Mouse (Mus musculus) kidney, embryonic 15.5 days (tissue): ENCODE measurements at regions not wholly inside any gene's neighbourhood (a gene's known extent, or its start where the extent isn't known, plus 50 kb on each side); places are given as distances from the start of the nearest gene placed in this dataset.

Experiments used
- ATAC-seq: fragments of 200-750 bp; cut with Nextera tagmentation; replicated peaks from 2 replicates; pipeline ENCODE4 v1.8.0; 2017; ENCODE audit warnings: moderate TSS enrichment; ENCODE audit not compliant: low FRiP score
- H3K27ac ChIP-seq: fragments of 300-500 bp; sonication (generic); 2 replicates; pipeline ENCODE4 v1.5.1; 2015; ENCODE audit warnings: mild to moderate bottlenecking, inconsistent platforms
- H3K27me3 ChIP-seq: fragments of 300-500 bp; sonication (generic); 2 replicates; pipeline ENCODE4 v1.6.1; 2015; ENCODE audit warnings: inconsistent platforms
- H3K36me3 ChIP-seq: fragments of 300-500 bp; sonication (generic); 2 replicates; pipeline ENCODE4 v1.6.1; 2015; ENCODE audit warnings: inconsistent platforms
- H3K4me1 ChIP-seq: fragments of 300-500 bp; sonication (generic); 2 replicates; pipeline ENCODE4 v1.6.1; 2015; ENCODE audit warnings: inconsistent platforms
- H3K4me2 ChIP-seq: fragments of 300-500 bp; sonication (generic); 2 replicates; pipeline ENCODE4 v1.6.1; 2015; ENCODE audit warnings: moderate library complexity, mild to moderate bottlenecking, inconsistent platforms
- H3K4me3 ChIP-seq: fragments of 300-500 bp; sonication (generic); replicated peaks from 2 replicates; pipeline ENCODE4 v1.5.1; 2015; ENCODE audit warnings: mild to moderate bottlenecking, inconsistent platforms
- H3K9ac ChIP-seq: fragments of 300-500 bp; sonication (generic); 2 replicates; pipeline ENCODE4 v1.6.1; 2015; ENCODE audit warnings: mild to moderate bottlenecking, inconsistent platforms
- H3K9me3 ChIP-seq: fragments of 300-500 bp; sonication (generic); replicated peaks from 2 replicates; pipeline ENCODE4 v1.6.1; 2016; ENCODE audit warnings: inconsistent platforms
- WGBS: fragments of 180-500 bp; shearing (Covaris S2); methylation state at CpG from one replicate; pipeline ENCODE4 v1.1.7; 2015; ENCODE audit warnings: mixed read lengths; 5-methylcytosine and 5-hydroxymethylcytosine counted together

DNA sequence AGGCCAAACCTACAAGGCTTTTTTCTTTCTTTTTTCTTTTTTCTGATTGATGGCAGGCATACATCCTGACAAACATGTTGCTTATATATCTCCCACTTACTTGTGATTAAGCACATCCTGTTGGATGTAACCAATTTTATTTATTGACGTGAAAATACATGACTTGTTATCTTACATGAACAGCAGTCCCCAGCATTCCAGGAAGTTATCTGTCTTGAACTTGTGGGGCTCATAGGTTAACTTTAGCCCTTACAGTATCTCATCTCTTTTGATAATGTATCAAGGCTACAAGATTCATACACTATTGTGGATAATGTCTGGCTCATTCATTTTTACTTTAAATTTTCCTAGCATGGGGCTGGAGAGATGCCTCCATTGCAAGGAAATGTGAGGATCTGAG is 852.0 kb upstream of the Agtr1b start:
- H3K27ac ChIP-seq, result no peak overlapping the region
- H3K4me1 ChIP-seq, result no peaks in the 10 kb centered on the region
- H3K36me3 ChIP-seq, result no peaks in the 10 kb centered on the region
- no peak overlapping the region for H3K4me3 ChIP-seq
- H3K9me3 ChIP-seq, result no peaks in the 10 kb centered on the region
- ATAC-seq, result no peak
- H3K9ac ChIP-seq, result no peak overlapping the region
- H3K4me2 ChIP-seq, result no peak overlapping the region
- no peaks in the 10 kb centered on the region for H3K27me3 ChIP-seq
- WGBS, result 58% methylated on average over 1 of the region's 1 CpGs

DNA sequence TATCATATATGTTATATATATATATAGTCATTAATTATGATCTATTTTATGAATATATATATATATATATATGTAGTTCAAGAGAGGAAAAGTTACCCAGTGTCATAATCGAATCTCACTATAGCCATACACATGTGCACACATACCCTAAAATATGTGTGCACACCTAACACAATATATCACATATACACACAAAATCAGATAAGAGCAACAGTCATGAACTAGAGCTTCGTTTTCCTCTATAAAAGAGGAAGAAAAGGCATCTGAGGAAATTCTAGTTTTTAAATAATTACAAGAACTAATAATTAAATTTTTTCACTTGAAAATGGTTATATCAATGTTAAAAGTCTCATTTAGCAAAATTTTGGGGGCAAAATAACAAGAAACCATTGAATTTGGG is 835.3 kb upstream of the Tbl1xr1 start:
- Histone ChIP-seq H3K36me3 (no peaks in the 10 kb centered on the region), H3K4me3 (no peak overlapping the region), H3K9ac (no peak overlapping the region), H3K27ac (no peak overlapping the region), H3K4me2 (no peak overlapping the region), H3K9me3 (no peaks in the 10 kb centered on the region), H3K27me3 (no peaks in the 10 kb centered on the region), H3K4me1 (no peaks in the 10 kb centered on the region)
- 87% methylated on average over 2 of the region's 2 CpGs for WGBS
- ATAC-seq, result no peak

GRCm38 (mm10) chr3:21256129-21256760 is 820.2 kb upstream of the Tbl1xr1 start:
- no peak for ATAC-seq
- H3K4me2 ChIP-seq, result no peak overlapping the region
- no peak overlapping the region for H3K4me3 ChIP-seq
- H3K9ac ChIP-seq, result no peak overlapping the region
- no peak overlapping the region for H3K27ac ChIP-seq
- WGBS, result 94% methylated on average over 1 of the region's 1 CpGs
- H3K9me3 ChIP-seq, result no peaks in the 10 kb centered on the region
- no peaks in the 10 kb centered on the region for H3K36me3 ChIP-seq
- no peaks in the 10 kb centered on the region for H3K27me3 ChIP-seq
- H3K4me1 ChIP-seq, result no peaks in the 10 kb centered on the region

- 94% methylated on average over 2 of the region's 2 CpGs for WGBS
- Histone ChIP-seq H3K4me2 (no peak overlapping the region), H3K27ac (no peak overlapping the region), H3K9ac (no peak overlapping the region), H3K9me3 (no peaks in the 10 kb centered on the region), H3K27me3 (no peaks in the 10 kb centered on the region), H3K4me1 (peaks cover 2% of the 10 kb centered on the region; the same call in 1 of the 2 replicates), H3K36me3 (no peaks in the 10 kb centered on the region), H3K4me3 (no peak overlapping the region)
- ATAC-seq, result no peak
Observed at GRCm38 (mm10) chr3:21263317-21263716, 813.1 kb upstream of the Tbl1xr1 start.

- Histone ChIP-seq H3K36me3 (no peaks in the 10 kb centered on the region), H3K4me2 (no peak overlapping the region), H3K9me3 (no peaks in the 10 kb centered on the region), H3K9ac (no peak overlapping the region), H3K4me3 (no peak overlapping the region), H3K4me1 (peaks cover 5% of the 10 kb centered on the region; the same call in 1 of the 2 replicates), H3K27me3 (no peaks in the 10 kb centered on the region), H3K27ac (no peak overlapping the region)
- WGBS, result 54% methylated on average over 2 of the region's 2 CpGs
- no peak for ATAC-seq
Observed at GRCm38 (mm10) chr3:21265491-21265890, 811.0 kb upstream of the Tbl1xr1 start.

DNA sequence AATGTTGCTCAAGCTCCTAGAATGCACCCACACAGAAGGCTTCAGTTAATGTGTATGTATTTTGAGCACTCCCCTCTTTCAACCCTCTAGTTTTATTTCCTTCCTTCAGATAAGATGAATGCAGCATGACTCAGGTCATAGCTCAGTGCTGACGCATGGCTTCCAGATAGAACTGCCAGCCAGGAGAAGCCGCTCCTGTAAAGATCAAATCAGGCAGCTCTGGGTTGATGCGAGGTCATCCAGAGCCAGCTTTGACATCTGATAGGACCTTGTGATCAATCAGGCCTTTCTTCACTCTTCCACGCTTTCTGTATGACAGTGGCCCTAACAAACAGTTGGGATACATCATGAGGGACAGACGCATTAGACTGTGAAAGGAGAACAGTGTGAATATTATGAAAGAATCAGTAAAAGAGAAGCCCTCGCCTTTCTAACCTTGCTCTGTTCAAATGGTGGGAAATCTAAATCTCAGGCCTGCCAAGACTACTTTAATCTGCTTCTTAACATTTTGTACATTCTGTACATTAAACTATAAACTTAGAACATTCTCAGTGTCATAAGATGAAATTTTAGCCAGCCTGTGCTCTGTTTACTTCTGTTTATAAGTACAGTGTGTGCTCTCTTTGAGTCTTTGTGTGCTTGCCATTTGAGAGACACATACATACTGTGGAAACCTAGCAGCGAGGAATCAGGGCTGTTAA is 807.9 kb upstream of the Tbl1xr1 start:
- H3K4me2 ChIP-seq, result no peak overlapping the region
- peaks cover 5% of the 10 kb centered on the region; the same call in 1 of the 2 replicates for H3K4me1 ChIP-seq
- peak; percentile 67; the same call in 1 of the 2 replicates for ATAC-seq
- H3K27me3 ChIP-seq, result no peaks in the 10 kb centered on the region
- H3K9ac ChIP-seq, result no peak overlapping the region
- no peaks in the 10 kb centered on the region for H3K36me3 ChIP-seq
- WGBS, result 38% methylated on average over 7 of the region's 7 CpGs
- no peaks in the 10 kb centered on the region for H3K9me3 ChIP-seq
- H3K4me3 ChIP-seq, result no peak overlapping the region
- no peak overlapping the region for H3K27ac ChIP-seq

DNA sequence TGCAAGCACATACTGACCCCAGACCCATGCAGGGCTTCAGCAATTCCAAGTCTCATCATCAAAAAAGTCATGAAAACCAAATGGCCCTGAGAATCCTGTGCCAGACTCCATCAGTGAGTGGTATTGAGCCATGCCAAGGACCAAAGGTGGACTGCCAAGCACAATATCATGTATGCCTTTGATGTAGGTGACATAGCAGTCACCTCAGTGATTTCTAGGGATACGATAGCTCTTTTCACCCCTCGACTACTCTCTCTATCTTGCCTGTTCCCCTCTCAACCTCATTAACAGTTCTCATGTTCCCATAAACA is 807.4 kb upstream of the Tbl1xr1 start:
- Histone ChIP-seq H3K27ac (no peak overlapping the region), H3K36me3 (no peaks in the 10 kb centered on the region), H3K4me2 (no peak overlapping the region), H3K9ac (no peak overlapping the region), H3K9me3 (no peaks in the 10 kb centered on the region), H3K4me1 (peaks cover 5% of the 10 kb centered on the region; the same call in 1 of the 2 replicates), H3K4me3 (no peak overlapping the region), H3K27me3 (no peaks in the 10 kb centered on the region)
- no peak for ATAC-seq
- 48% methylated on average over 2 of the region's 2 CpGs for WGBS

- H3K4me2 ChIP-seq, result no peak overlapping the region
- no peak overlapping the region for H3K27ac ChIP-seq
- H3K9ac ChIP-seq, result no peak overlapping the region
- no peaks in the 10 kb centered on the region for H3K9me3 ChIP-seq
- peaks cover 5% of the 10 kb centered on the region; the same call in 1 of the 2 replicates for H3K4me1 ChIP-seq
- ATAC-seq, result no peak
- H3K27me3 ChIP-seq, result no peaks in the 10 kb centered on the region
- 88% methylated on average over 3 of the region's 3 CpGs for WGBS
- no peak overlapping the region for H3K4me3 ChIP-seq
- H3K36me3 ChIP-seq, result no peaks in the 10 kb centered on the region
Observed at GRCm38 (mm10) chr3:21270788-21271187, 805.7 kb upstream of the Tbl1xr1 start.

GRCm38 (mm10) chr3:21272219-21272618 is 804.2 kb upstream of the Tbl1xr1 start:
- peaks cover 5% of the 10 kb centered on the region; the same call in 1 of the 2 replicates for H3K4me1 ChIP-seq
- H3K4me2 ChIP-seq, result no peak overlapping the region
- H3K27me3 ChIP-seq, result no peaks in the 10 kb centered on the region
- H3K9me3 ChIP-seq, result no peaks in the 10 kb centered on the region
- WGBS, result 90% methylated on average over 4 of the region's 4 CpGs
- no peaks in the 10 kb centered on the region for H3K36me3 ChIP-seq
- no peak for ATAC-seq
- no peak overlapping the region for H3K4me3 ChIP-seq
- no peak overlapping the region for H3K27ac ChIP-seq
- no peak overlapping the region for H3K9ac ChIP-seq

GRCm38 (mm10) chr3:21292774-21293173 is 783.7 kb upstream of the Tbl1xr1 start:
- no peak for ATAC-seq
- Histone ChIP-seq H3K4me2 (no peak overlapping the region), H3K4me3 (no peak overlapping the region), H3K36me3 (no peaks in the 10 kb centered on the region), H3K27me3 (no peaks in the 10 kb centered on the region), H3K9me3 (no peaks in the 10 kb centered on the region), H3K4me1 (no peaks in the 10 kb centered on the region), H3K9ac (no peak overlapping the region), H3K27ac (no peak overlapping the region)
- 88% methylated on average over 1 of the region's 1 CpGs for WGBS

- H3K9ac ChIP-seq, result no peak overlapping the region
- H3K36me3 ChIP-seq, result no peaks in the 10 kb centered on the region
- no peak overlapping the region for H3K4me2 ChIP-seq
- H3K27me3 ChIP-seq, result no peaks in the 10 kb centered on the region
- no peaks in the 10 kb centered on the region for H3K9me3 ChIP-seq
- H3K4me3 ChIP-seq, result no peak overlapping the region
- ATAC-seq, result no peak
- no peaks in the 10 kb centered on the region for H3K4me1 ChIP-seq
- 84% methylated on average over 2 of the region's 2 CpGs for WGBS
- no peak overlapping the region for H3K27ac ChIP-seq
Observed at GRCm38 (mm10) chr3:21293308-21293707, 783.1 kb upstream of the Tbl1xr1 start.

GRCm38 (mm10) chr3:21294776-21295175 is 781.7 kb upstream of the Tbl1xr1 start:
- no peak for ATAC-seq
- Histone ChIP-seq H3K36me3 (no peaks in the 10 kb centered on the region), H3K27ac (no peak overlapping the region), H3K9ac (no peak overlapping the region), H3K4me2 (no peak overlapping the region), H3K9me3 (no peaks in the 10 kb centered on the region), H3K27me3 (no peaks in the 10 kb centered on the region), H3K4me1 (no peaks in the 10 kb centered on the region), H3K4me3 (no peak overlapping the region)
- WGBS, result 84% methylated on average over 3 of the region's 3 CpGs
